Mouse (Mus musculus) heart, embryonic 15.5 days (tissue): ENCODE data around the gene Ksr1. TPM values are rescaled to one million over a fixed set of nuclear protein-coding genes. Genes with fewer than 3 reads are reported as not detected.

ENCODE experiments used
- ATAC-seq: fragments of 200-750 bp; cut with Nextera tagmentation; replicated peaks from 2 replicates; pipeline ENCODE4 v1.8.0; 2017; ENCODE audit warnings: low read depth, moderate TSS enrichment; ENCODE audit not compliant: insufficient number of reproducible peaks, insufficient read depth, low FRiP score
- H3K27ac ChIP-seq: fragments of 300-500 bp; sonication (generic); 2 replicates; pipeline ENCODE4 v1.5.1; 2015; ENCODE audit warnings: mild to moderate bottlenecking, inconsistent platforms
- H3K27me3 ChIP-seq: fragments of 300-500 bp; sonication (generic); 2 replicates; pipeline ENCODE4 v1.6.1; 2015; ENCODE audit warnings: inconsistent platforms
- H3K36me3 ChIP-seq: fragments of 300-500 bp; sonication (generic); 2 replicates; pipeline ENCODE4 v1.6.1; 2015; ENCODE audit warnings: mild to moderate bottlenecking, inconsistent platforms
- H3K4me1 ChIP-seq: fragments of 300-500 bp; sonication (generic); replicated peaks from 2 replicates; pipeline ENCODE4 v1.6.1; 2015; ENCODE audit warnings: inconsistent platforms
- H3K4me2 ChIP-seq: fragments of 300-500 bp; sonication (generic); 2 replicates; pipeline ENCODE4 v1.6.1; 2015; ENCODE audit warnings: inconsistent platforms, mild to moderate bottlenecking, moderate library complexity
- H3K4me3 ChIP-seq: fragments of 300-500 bp; sonication (generic); 2 replicates; pipeline ENCODE4 v1.5.1; 2015; ENCODE audit warnings: mild to moderate bottlenecking, inconsistent platforms
- H3K9ac ChIP-seq: fragments of 300-500 bp; sonication (generic); 2 replicates; pipeline ENCODE4 v1.6.1; 2015; ENCODE audit warnings: mild to moderate bottlenecking, inconsistent platforms
- H3K9me3 ChIP-seq: fragments of 300-500 bp; sonication (generic); replicated peaks from 2 replicates; pipeline ENCODE4 v1.6.1; 2016; ENCODE audit warnings: inconsistent platforms
- WGBS: fragments of 180-500 bp; shearing (Covaris S2); methylation state at CpG from one replicate; pipeline ENCODE4 v1.1.7; 2015; ENCODE audit warnings: mixed read lengths; 5-methylcytosine and 5-hydroxymethylcytosine counted together
- polyA plus RNA-seq: library from polyadenylated mRNA; unstranded; fragments of >200 nt; fragmentation: Nextera tagmentation; extraction: Ambion mirVana; gene quantifications from 2 replicates; pipeline ENCODE4 v1.2.1, GENCODE M21; 2015

The Ksr1 gene
- polyA plus RNA-seq, 1 experiment from 2014 or later: 3.2 TPM

DNA sequence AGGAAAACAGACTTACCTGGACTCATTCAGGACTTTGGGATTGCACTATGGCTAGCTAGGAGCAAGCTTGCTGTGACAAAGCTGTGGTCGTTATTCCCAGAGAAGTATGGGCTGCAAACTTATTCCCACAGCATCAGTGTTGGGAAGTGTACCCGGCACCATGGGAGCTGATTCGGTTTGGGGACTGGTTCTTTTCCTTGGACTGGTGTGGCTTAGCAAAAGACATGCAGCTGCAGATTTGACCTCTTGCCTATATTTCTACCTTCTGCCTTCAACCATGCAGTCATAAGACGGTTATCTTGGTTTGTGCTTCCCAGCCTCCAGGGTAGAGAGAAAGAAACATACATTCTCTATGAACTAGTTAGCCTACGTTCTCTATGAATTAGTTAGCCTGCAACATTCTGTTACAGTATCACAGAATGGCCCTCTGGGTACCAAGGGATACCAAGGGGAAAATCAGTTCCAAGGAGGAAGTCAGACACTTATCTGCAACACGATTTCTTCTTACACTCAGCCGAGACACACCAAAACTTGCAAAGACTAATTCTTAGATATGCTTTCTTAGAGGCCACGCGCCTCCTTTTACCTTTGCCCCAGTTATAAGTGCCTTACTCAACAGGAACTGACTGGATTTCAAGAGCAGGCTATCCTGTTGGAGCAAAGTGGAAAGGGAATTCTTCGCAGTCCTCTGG is 159.8 kb downstream of the Ksr1 start:
- Histone ChIP-seq H3K36me3 (no peaks in the 10 kb centered on the region), H3K4me3 (no peak overlapping the region), H3K9me3 (no peaks in the 10 kb centered on the region), H3K9ac (no peak overlapping the region), H3K27ac (no peak overlapping the region), H3K27me3 (no peaks in the 10 kb centered on the region), H3K4me2 (no peak overlapping the region), H3K4me1 (peaks cover 9% of the 10 kb centered on the region)
- WGBS: 85% methylated on average over 10 of the region's 10 CpGs
- no peak for ATAC-seq

DNA sequence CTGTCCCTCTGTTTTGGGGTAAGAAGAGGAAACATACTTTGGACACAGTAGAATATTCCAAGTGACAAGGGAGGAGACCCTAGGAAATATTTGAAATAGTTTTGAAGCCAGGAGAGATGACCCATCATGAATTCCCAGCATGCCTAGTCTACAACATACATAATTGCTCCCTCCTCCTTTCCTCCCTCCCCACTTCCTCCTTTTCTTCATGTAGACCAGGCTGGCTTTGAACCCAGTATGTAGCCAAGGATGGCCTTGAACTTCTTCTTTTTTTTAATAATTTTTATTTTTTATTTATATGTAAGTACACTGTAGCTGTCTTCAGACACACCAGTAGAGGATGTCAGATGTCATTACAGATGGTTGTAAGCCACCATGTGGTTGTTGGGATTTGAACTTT is 160.7 kb downstream of the Ksr1 start:
- H3K4me3 ChIP-seq: no peak overlapping the region
- no peaks in the 10 kb centered on the region for H3K27me3 ChIP-seq
- no peaks in the 10 kb centered on the region for H3K9me3 ChIP-seq
- peaks cover 9% of the 10 kb centered on the region for H3K4me1 ChIP-seq
- no peak overlapping the region; the same call in 1 of the 2 replicates for H3K27ac ChIP-seq
- H3K4me2 ChIP-seq: no peak overlapping the region; the same call in 1 of the 2 replicates
- ATAC-seq: no peak
- H3K36me3 ChIP-seq: no peaks in the 10 kb centered on the region
- no peak overlapping the region for H3K9ac ChIP-seq

DNA sequence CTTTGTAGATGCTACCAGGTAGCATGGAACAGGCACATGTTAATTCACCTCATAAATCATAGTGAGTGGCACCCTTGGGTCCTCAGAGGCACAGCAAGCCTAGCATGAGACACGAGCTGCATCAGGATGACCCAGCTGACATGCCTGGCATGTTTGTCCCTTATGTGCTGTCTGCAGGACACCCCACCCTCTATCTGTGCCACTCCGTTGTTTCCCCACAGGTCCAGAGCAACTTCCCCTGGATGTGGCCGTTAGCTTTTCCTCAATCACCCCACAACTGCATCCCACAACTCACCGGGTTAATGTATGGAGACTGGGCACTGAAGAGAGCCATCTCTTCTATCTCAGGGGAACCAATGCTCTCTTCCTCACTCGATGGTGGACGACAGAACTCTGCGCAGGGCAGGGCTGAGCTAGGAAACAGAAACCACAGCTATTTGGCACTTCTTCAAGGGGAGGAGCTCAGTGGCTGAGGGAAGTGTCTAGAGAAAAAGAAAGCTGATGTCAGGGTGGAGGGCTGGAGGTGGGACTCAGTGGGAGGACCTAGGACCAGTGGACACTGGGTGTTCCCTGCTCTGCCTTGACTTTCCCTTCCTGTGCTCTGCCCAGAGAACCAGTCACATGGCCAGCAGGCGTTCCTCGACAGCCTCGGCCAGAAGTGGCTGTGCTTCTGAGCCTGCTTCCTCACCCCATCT is 161.6 kb downstream of the Ksr1 start, which contains the start of gene Lgals9:
Gene Lgals9 (minus strand): TSS at position 464 of the 695 bp plus-strand sequence.
- Histone ChIP-seq H3K9ac (peak within 1 kb of the TSS; percentile 12), H3K4me1 (peaks cover 9% of the 10 kb centered on the region), H3K4me3 (peak within 1 kb of the TSS; percentile 48), H3K27ac (peak within 1 kb of the TSS; percentile 58), H3K27me3 (no peaks in the 10 kb centered on the region), H3K4me2 (peak within 1 kb of the TSS; percentile 56), H3K9me3 (no peaks in the 10 kb centered on the region), H3K36me3 (no peaks in the 10 kb centered on the region)
- WGBS: 35% methylated on average over 10 of the region's 10 CpGs
- ATAC-seq: peak; percentile 85

DNA sequence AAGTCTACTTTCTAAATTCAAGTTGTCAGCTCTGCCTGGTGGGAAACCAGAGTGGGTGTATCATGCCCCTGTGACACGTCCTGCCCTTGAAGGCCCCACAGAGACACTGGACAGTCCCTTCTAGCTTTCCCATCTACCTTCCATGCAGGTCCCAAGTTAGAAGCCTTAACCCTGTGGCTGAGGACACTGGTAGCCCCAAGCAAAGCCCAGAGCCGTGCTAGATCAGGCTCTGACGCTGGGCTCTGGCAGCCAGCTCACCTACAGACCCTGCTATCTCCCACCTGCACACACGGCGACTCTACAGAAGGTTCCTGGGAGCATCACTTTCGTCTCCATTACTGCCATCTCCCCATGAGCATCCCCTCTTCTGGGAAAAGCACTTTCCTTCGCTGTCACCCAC is 162.7 kb downstream of the Ksr1 start:
- H3K27ac ChIP-seq: 0 out of 2 replicates have a peak overlapping the region, but pooled peaks have one; percentile 58
- peak overlapping the region; percentile 48 for H3K4me3 ChIP-seq
- 80% methylated on average over 7 of the region's 7 CpGs for WGBS

DNA sequence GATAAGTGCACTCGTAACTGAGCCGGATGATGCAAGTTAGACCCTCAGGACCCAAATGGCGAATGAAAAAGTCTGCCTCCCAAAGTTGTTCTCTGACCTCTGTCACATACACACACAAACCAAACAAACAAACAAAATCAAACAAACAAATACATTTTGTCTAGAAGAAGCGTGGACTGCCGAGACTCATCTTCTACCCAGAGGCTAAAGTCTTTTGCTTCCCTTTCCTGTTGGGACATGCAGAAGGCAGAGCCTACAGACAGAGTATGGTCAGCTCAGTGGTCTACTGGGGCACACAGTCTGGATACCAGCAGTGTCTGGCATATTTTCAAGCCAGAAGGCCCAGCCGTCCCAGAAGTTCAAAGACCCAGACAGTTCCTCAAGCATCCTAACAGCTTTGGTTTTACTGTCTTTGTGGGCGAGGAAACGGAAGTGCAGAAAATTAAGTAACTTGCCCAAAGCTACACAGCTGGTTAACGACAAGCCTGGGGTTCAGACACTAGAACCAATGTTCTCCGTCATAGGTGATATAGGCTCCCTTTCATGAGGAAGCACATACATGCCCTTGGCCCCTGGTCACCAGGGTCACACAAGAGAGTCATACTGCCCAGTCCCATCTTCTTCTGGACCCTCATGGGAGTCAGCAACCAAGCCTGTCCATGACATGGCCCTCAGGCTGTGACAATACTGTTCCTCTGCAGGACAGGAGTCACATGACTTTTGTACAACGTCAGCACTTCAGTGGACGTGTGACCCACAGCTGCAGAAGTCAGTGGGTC is 163.5 kb downstream of the Ksr1 start:
- Histone ChIP-seq H3K27ac (no peak overlapping the region), H3K36me3 (no peaks in the 10 kb centered on the region), H3K4me3 (peak overlapping the region; percentile 48; the same call in 1 of the 2 replicates), H3K4me2 (peak overlapping the region; percentile 56), H3K4me1 (peaks cover 9% of the 10 kb centered on the region), H3K27me3 (no peaks in the 10 kb centered on the region), H3K9ac (no peak overlapping the region), H3K9me3 (no peaks in the 10 kb centered on the region)
- WGBS: 70% methylated on average over 12 of the region's 12 CpGs
- no peak for ATAC-seq

More for the DNA sequence above, 162.7 kb downstream of the Ksr1 start:
- Histone ChIP-seq H3K4me2 (peak overlapping the region; percentile 56), H3K4me1 (peaks cover 9% of the 10 kb centered on the region), H3K36me3 (no peaks in the 10 kb centered on the region), H3K9me3 (no peaks in the 10 kb centered on the region), H3K9ac (peak overlapping the region; percentile 12; the same call in 1 of the 2 replicates), H3K27me3 (no peaks in the 10 kb centered on the region)
- ATAC-seq: no peak

DNA sequence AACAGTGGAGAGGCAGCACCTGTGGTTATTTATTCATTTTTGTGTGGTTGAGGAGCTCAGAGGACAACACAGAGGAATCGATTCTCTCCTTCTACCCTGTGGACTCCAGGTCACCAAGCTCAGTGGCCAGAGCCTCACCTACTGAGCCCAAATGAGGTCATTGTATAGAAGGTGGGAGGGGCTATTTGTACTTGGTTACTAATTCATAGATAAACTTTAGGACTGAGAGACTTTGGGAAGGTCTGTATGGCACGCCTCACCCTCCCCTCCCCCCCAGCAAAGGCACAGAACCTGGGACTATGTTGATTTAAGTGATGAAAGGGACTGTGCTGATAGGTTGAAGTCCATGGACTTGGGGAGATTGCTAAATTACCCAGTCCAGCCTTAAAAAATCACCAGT is 164.2 kb downstream of the Ksr1 start:
- Histone ChIP-seq H3K27me3 (no peaks in the 10 kb centered on the region), H3K27ac (no peak overlapping the region), H3K4me3 (0 out of 2 replicates have a peak overlapping the region, but pooled peaks have one; percentile 48), H3K4me1 (peaks cover 9% of the 10 kb centered on the region), H3K9me3 (no peaks in the 10 kb centered on the region), H3K9ac (no peak overlapping the region), H3K36me3 (no peaks in the 10 kb centered on the region), H3K4me2 (peak overlapping the region; percentile 56; the same call in 1 of the 2 replicates)
- no peak for ATAC-seq
- 63% methylated on average over 2 of the region's 2 CpGs for WGBS

DNA sequence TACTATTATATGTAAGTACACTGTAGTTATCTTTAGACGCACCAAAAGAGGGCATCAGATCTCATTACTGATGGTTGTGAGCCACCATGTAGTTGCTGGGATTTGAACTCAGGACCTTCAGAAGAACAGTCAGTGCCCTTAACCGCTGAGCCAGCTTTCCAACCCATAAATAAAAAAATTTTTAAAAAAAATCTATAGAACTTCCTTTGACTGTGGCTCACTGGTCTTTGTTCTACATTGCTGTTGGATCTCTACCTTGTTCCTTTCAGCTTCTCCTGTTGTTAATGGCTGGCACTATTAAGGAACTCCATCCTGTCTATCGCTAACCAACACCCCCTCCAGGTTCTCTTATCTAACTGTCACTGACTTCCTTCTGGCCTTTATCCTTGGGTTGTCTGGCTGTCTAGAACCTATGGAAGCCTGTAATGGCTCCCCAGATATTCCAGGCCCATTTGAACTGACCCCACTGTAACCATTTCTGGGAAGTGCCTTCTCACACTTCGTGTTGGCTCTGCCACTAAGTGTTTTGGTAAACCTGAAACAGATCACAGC is 166.0 kb downstream of the Ksr1 start:
- Histone ChIP-seq H3K9ac (no peak overlapping the region), H3K36me3 (no peaks in the 10 kb centered on the region), H3K4me1 (peaks cover 8% of the 10 kb centered on the region), H3K27ac (peak overlapping the region; percentile 50), H3K27me3 (no peaks in the 10 kb centered on the region), H3K9me3 (no peaks in the 10 kb centered on the region), H3K4me3 (no peak overlapping the region), H3K4me2 (no peak overlapping the region)
- no peak for ATAC-seq
- WGBS: 60% methylated on average over 4 of the region's 4 CpGs

DNA sequence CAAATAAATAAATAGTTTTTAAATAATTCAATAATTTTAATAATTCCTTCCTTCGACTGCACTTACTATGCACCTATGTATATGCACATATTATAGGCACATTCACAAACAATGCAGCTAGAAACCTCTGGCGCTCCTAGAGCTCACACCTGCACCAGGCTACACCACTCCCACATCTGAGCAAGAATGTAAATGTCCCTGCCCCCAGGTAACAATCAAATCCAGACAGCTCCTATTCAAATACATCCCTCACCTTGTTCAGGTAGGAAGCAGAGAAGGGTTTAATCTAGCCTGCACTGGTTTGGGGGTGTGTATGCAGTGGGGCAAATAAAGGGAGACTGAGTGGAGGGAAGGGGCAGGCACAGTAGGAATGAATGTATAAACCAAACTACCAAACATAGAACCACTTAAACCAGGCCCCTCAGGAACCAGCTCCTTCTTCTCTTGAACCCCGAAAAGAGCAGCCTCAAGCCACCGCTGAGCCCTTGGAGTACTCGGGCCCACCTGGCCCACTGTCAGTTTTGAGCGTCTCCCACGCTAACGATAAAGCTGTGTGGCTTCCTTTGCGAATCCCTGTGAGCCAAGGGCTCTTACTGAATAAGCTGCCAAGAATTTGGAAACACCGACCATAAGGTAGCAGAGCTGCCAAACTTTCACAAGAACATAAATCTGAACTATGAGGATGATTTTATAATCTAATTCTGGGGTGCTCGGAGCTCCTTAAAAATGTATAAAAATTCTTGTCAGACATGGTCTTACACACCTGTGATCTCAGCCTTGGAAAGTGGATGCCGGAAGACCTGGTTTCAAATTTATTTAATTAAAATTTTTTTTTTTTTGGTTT is 167.8 kb downstream of the Ksr1 start:
- H3K9me3 ChIP-seq: no peaks in the 10 kb centered on the region
- H3K27ac ChIP-seq: no peak overlapping the region
- peaks cover 4% of the 10 kb centered on the region for H3K4me1 ChIP-seq
- H3K36me3 ChIP-seq: no peaks in the 10 kb centered on the region
- WGBS: 72% methylated on average over 12 of the region's 12 CpGs
- ATAC-seq: no peak
- no peak overlapping the region for H3K9ac ChIP-seq
- H3K4me3 ChIP-seq: no peak overlapping the region
- H3K27me3 ChIP-seq: no peaks in the 10 kb centered on the region
- no peak overlapping the region for H3K4me2 ChIP-seq

DNA sequence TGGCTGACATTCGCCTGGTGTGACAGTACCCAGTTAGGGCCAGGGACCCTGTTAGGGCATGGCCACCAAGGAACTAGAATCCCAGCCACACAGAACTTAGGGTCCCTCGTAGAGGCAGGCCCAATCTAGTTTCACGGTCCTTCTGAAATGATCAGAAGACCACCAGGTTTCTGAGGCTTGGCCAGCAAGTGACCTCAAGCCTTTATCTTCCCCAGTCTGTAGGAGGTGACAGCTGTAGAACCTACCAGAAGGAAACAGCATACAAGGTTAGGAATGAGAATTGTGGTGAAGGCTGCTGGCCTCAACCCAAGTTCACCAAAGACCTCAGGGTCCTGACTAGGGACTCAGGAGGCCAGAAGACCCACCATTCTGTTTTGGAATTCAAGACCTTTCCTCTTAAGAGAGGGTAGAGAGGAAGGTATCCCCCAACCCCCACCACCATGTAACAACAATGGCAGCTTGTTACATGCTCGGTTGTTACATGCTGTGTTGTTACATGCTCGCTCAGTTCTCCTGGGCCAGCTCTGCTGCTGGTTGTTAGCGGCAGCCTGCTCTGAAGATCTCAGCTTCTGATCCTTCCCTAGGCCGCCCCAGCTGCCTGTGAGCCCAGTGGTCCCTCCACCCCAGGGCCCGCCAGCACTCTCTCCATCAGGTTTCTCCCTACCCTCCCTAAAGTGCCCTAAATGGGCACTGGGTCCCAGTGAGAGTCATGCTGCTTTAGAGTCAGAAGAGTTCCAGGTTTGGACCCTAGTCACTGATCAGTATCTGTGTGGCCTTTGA is 169.3 kb downstream of the Ksr1 start:
- Histone ChIP-seq H3K4me3 (no peak overlapping the region), H3K36me3 (no peaks in the 10 kb centered on the region), H3K4me2 (no peak overlapping the region), H3K9me3 (no peaks in the 10 kb centered on the region), H3K4me1 (peaks cover 11% of the 10 kb centered on the region), H3K9ac (no peak overlapping the region), H3K27me3 (no peaks in the 10 kb centered on the region), H3K27ac (no peak overlapping the region)
- 67% methylated on average over 8 of the region's 8 CpGs for WGBS
- no peak for ATAC-seq
